Mouse (Mus musculus): ENCODE measurements around the gene Usp48.
A peak's percentile ranks its signal among the peaks of the same experiment; 100 is the strongest.

The Usp48 gene

GRCm38 (mm10) chr4:137663491-137663890 is 69.9 kb downstream of the Usp48 start:
- DNase-seq = no peak

GRCm38 (mm10) chr4:137664433-137664979 is 71.0 kb downstream of the Usp48 start, which contains the start of gene Rap1gap:
Gene Rap1gap, plus strand, starts transcription at chr4:137664726.
- no peak for DNase-seq

DNA sequence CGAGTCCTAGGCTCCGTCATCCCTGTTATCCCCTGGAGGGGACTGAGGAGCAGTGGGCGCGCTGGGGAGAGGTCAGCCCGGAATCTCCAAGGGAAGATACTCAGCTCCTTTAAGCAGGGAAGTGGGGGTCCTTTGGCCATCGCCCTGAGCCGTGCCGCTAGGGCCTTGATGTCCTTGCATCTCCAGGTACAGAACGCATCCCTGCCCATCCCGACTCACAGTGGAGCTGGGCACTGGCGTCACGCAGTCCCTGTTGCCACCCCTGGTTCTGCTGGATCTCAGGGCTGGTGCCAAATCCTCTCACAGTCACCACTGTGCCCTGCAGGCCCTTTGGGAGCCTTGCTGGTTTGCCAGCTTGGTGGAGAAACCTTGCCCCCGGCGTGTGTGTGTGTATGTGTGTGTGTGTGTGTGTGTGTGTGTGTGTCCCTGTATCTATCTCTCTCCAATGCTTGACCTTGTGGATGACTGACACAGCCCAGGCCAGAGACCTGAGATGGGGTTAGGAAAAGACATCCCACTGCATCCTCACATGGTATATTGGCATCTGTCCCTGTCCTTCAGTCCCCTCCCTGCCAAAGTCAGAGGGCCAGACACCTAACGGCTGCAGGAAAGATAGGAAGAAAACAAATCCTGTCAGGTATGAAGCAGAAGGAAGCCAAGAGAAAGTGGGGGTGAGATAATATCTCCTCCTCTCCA is 71.6 kb downstream of the Usp48 start:
- DNase-seq = no peak

- DNase-seq = no peak
Observed at GRCm38 (mm10) chr4:137665791-137666190, 72.2 kb downstream of the Usp48 start.

GRCm38 (mm10) chr4:137666283-137666957 is 72.9 kb downstream of the Usp48 start:
- DNase-seq = no peak

DNA sequence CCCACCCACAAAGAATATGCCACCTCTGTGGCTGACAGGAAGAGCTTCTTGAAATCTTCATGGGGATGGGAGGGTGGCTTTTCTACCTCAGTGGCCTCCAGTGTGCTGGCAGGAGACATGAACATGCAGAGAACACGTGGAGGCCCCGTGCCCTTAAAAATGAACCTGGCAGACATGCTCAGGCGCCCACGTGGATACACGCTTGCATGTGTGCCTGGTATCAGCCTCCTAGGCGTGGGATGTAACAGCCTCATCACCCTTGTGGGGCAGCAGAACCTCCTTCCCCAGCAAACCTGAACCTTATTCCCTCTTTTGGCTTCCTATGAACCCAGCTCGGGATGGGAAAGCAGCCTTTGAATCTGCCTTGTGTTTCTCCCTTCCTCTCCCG is 73.4 kb downstream of the Usp48 start:
- no peak for DNase-seq

GRCm38 (mm10) chr4:137667747-137668146 is 74.2 kb downstream of the Usp48 start:
- DNase-seq = peak; percentile 67

- no peak for DNase-seq
Observed at GRCm38 (mm10) chr4:137671711-137672500, 78.4 kb downstream of the Usp48 start.

GRCm38 (mm10) chr4:137675566-137675965 is 82.0 kb downstream of the Usp48 start:
- DNase-seq = no peak

DNA sequence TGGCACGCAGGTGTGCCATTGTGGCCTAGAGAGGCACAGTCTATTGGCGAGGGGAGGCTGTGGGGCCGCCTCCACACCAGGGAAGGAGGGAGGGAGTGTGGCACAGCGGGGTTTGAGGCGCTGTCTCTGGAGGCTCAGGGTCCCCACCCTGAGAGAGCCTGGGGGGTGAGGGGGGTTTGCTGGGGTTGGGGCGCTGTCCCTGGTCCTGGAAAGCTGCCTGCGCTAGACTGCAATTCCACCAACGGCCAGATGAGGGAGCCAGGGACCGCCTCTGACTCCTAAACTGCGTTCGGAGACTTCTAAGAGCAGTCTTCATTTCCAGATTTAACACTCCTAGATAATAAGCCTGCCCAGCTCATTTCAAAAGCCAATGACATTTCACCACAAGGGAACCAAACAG is 82.5 kb downstream of the Usp48 start:
- peak; percentile 81 for DNase-seq

- no peak for DNase-seq
Observed at GRCm38 (mm10) chr4:137676700-137677484, 83.3 kb downstream of the Usp48 start.

GRCm38 (mm10) chr4:137677906-137678305 is 84.4 kb downstream of the Usp48 start:
- DNase-seq = no peak

DNA sequence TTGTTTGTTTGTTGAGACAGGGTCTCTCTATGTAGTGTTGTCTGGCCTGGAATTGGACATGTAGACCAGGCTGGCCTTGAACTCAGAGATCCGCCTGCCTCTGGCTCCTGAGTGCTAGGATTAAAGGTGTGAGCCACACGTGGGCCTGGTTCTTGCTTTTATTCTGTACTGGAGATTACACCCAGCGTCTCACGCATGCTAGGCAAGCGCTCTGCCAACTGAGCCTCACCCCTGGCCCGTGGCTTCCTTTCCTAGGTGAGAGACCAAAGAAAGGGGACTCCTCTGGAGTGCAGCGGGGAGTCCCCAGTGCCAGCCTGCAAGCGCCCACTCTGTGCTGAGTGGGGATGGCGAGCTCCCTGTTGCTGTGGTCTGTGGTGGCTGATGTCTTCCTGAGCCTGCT is 85.0 kb downstream of the Usp48 start:
- no peak for DNase-seq

- no peak for DNase-seq
Observed at GRCm38 (mm10) chr4:137679979-137680550, 86.5 kb downstream of the Usp48 start.

- no peak for DNase-seq
Observed at GRCm38 (mm10) chr4:137680721-137681120, 87.2 kb downstream of the Usp48 start.

GRCm38 (mm10) chr4:137681408-137682104 is 88.0 kb downstream of the Usp48 start:
- peak; percentile 62 for DNase-seq

- DNase-seq = peak; percentile 79
Observed at GRCm38 (mm10) chr4:137682961-137683453, 89.5 kb downstream of the Usp48 start.

DNA sequence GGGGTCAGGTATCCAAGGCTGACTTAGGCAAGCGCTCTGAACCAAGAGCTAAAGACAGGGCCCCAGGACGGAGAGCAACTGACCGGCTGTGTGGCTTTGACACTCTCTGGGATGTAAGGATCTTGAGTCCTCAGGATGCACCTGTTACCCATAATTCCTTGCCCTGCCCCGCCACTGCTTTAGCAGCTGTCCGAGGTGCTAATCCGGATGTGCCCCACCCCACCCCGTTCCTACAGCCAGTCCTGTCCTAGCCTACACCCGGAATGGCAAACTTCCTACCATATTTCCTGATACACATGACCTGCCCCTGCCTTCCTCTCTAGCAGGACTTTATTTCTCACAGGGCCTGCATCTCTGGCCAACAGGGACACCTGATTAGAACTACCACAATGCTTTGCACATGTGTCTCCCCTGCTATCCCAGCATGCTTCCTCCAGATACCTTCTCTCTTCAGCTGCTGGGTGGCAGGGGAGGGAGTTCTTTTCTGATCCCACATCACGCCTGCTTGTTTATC is 91.3 kb downstream of the Usp48 start:
- DNase-seq = no peak

- DNase-seq = no peak
Observed at GRCm38 (mm10) chr4:137686303-137686702, 92.7 kb downstream of the Usp48 start.

GRCm38 (mm10) chr4:137687234-137687825 is 93.8 kb downstream of the Usp48 start:
- no peak for DNase-seq
